Mouse (Mus musculus) ES-Bruce4 (cell line): ENCODE results near the gene Disp1.

ENCODE experiments used
- CTCF ChIP-seq: IDR thresholded peaks from one replicate; pipeline ENCODE4 v1.8.1; 2011; ENCODE audit warnings: low read depth, low read length
- EP300 ChIP-seq: IDR thresholded peaks from 2 replicates; pipeline ENCODE4 v1.6.1; 2011; ENCODE audit warnings: low read depth, low read length; ENCODE audit not compliant: insufficient read depth
- POLR2A ChIP-seq: IDR thresholded peaks from one replicate; pipeline ENCODE4 v1.8.1; 2011; ENCODE audit warnings: low read length; ENCODE audit not compliant: insufficient read depth

GRCm38 (mm10) chr1:183194763-183195162 is 26.6 kb downstream of the Disp1 start:
- TF ChIP-seq CTCF = no peak
- TF ChIP-seq POLR2A = no peak
- TF ChIP-seq EP300 = no peak
